Mouse (Mus musculus): Measurements from ENCODE around the gene Scube3.

Gene Scube3

GRCm38 (mm10) chr17:28135496-28135895 lies 6.4 kb upstream of the Scube3 start:
- no peak for DNase-seq

- DNase-seq: no peak
These were observed 5.7 kb upstream of the Scube3 start for GRCm38 (mm10) chr17:28136266-28136665.

- no peak for DNase-seq
These were observed 3.9 kb upstream of the Scube3 start for GRCm38 (mm10) chr17:28138013-28138412.

GRCm38 (mm10) chr17:28138685-28139084 lies 3.3 kb upstream of the Scube3 start:
- DNase-seq: no peak

- DNase-seq: no peak
These were observed 1.3 kb upstream of the Scube3 start for GRCm38 (mm10) chr17:28140431-28141204.

- no peak for DNase-seq
These were observed 713 bp upstream of the Scube3 start for GRCm38 (mm10) chr17:28141205-28141650.

GRCm38 (mm10) chr17:28142700-28143610 lies 1.0 kb downstream of the Scube3 start:
- no peak for DNase-seq

GRCm38 (mm10) chr17:28143751-28144150 lies 1.8 kb downstream of the Scube3 start:
- DNase-seq: no peak

- no peak for DNase-seq
These were observed 2.3 kb downstream of the Scube3 start for GRCm38 (mm10) chr17:28144241-28144640.

- DNase-seq: no peak
These were observed 6.3 kb downstream of the Scube3 start for GRCm38 (mm10) chr17:28148288-28148687.

- DNase-seq: no peak
These were observed 7.8 kb downstream of the Scube3 start for GRCm38 (mm10) chr17:28149734-28150133.

GRCm38 (mm10) chr17:28150456-28150855 lies 8.5 kb downstream of the Scube3 start:
- no peak for DNase-seq

- DNase-seq: no peak
These were observed 11.2 kb downstream of the Scube3 start for GRCm38 (mm10) chr17:28153095-28153494.

- DNase-seq: no peak
These were observed 13.0 kb downstream of the Scube3 start for GRCm38 (mm10) chr17:28154970-28155369.

GRCm38 (mm10) chr17:28160361-28160760 lies 18.4 kb downstream of the Scube3 start:
- DNase-seq: no peak

GRCm38 (mm10) chr17:28161310-28161881 lies 19.5 kb downstream of the Scube3 start:
- no peak for DNase-seq

- DNase-seq: peak; percentile 83
These were observed 21.7 kb downstream of the Scube3 start for GRCm38 (mm10) chr17:28163666-28164065.

- no peak for DNase-seq
These were observed 28.7 kb downstream of the Scube3 start for GRCm38 (mm10) chr17:28170460-28171305.

- peak; percentile 59 for DNase-seq
These were observed 30.7 kb downstream of the Scube3 start for GRCm38 (mm10) chr17:28172690-28173089.

GRCm38 (mm10) chr17:28176775-28177539 lies 35.0 kb downstream of the Scube3 start, which contains the start of gene Zfp523:
Gene Zfp523, plus strand, starts transcription at chr17:28177129.
- DNase-seq: peak; percentile 92

GRCm38 (mm10) chr17:28177540-28178046 lies 35.7 kb downstream of the Scube3 start:
- peak; percentile 75 for DNase-seq
